Mouse (Mus musculus): ENCODE measurements around the gene Tmem136. TPM values are rescaled to one million over a fixed set of nuclear protein-coding genes. Genes with fewer than 3 reads are reported as not detected.
A peak's percentile ranks its signal among the peaks of the same experiment; 100 is the strongest.
"Not testable (repeated sequence)": the region's sequence is repeated elsewhere in the genome, so short reads cannot be mapped to it uniquely, and the experiment has no call there.

The Tmem136 gene
- polyA plus RNA-seq, 1 experiment from 2014 or later = 9.2 TPM

- H3K36me3 ChIP-seq (ENCODE audit: insufficient read depth, low read length) = no peaks in the 10 kb centered on the region
- H3K9ac ChIP-seq (replicated peaks; ENCODE audit: low read length) = no peak overlapping the region
- WGBS = 28% methylated on average over 4 of the region's 4 CpGs
- no peaks in the 10 kb centered on the region for H3K27me3 ChIP-seq (ENCODE audit: insufficient read depth, low read length)
- no peak overlapping the region for H3K4me2 ChIP-seq (replicated peaks; ENCODE audit: low read depth, low read length)
- peaks cover 11% of the 10 kb centered on the region; the same call in 1 of the 2 replicates for H3K4me1 ChIP-seq (ENCODE audit: insufficient read depth, low read length)
- no peak overlapping the region for H3K27ac ChIP-seq (ENCODE audit: low read length)
- no peaks in the 10 kb centered on the region for H3K9me3 ChIP-seq (ENCODE audit: low read length)
- no peak for ATAC-seq (ENCODE audit: low FRiP score, low TSS enrichment)
- H3K4me3 ChIP-seq (ENCODE audit: low read length) = no peak overlapping the region
Measured at GRCm38 (mm10) chr9:43132380-43132779, 16.0 kb upstream of the Tmem136 start.

- Histone ChIP-seq H3K9me3 (ENCODE audit: low read length) (no peaks in the 10 kb centered on the region), H3K27ac (ENCODE audit: low read length) (no peak overlapping the region), H3K4me1 (ENCODE audit: insufficient read depth, low read length) (peaks cover 12% of the 10 kb centered on the region; the same call in 1 of the 2 replicates), H3K9ac (replicated peaks; ENCODE audit: low read length) (no peak overlapping the region), H3K4me2 (replicated peaks; ENCODE audit: low read depth, low read length) (no peak overlapping the region), H3K4me3 (ENCODE audit: low read length) (no peak overlapping the region), H3K36me3 (ENCODE audit: insufficient read depth, low read length) (no peaks in the 10 kb centered on the region), H3K27me3 (ENCODE audit: insufficient read depth, low read length) (no peaks in the 10 kb centered on the region)
- 75% methylated on average over 5 of the region's 5 CpGs for WGBS
- 0 out of 2 replicates have a peak, but pooled peaks have one; percentile 8 for ATAC-seq (ENCODE audit: low FRiP score, low TSS enrichment)
Measured at GRCm38 (mm10) chr9:43131940-43132339, 15.6 kb upstream of the Tmem136 start.

- peaks cover 12% of the 10 kb centered on the region; the same call in 1 of the 2 replicates for H3K4me1 ChIP-seq (ENCODE audit: insufficient read depth, low read length)
- no peak overlapping the region for H3K4me2 ChIP-seq (replicated peaks; ENCODE audit: low read depth, low read length)
- H3K27me3 ChIP-seq (ENCODE audit: insufficient read depth, low read length) = no peaks in the 10 kb centered on the region
- WGBS = 97% methylated on average over 2 of the region's 2 CpGs
- H3K36me3 ChIP-seq (ENCODE audit: insufficient read depth, low read length) = no peaks in the 10 kb centered on the region
- H3K4me3 ChIP-seq (ENCODE audit: low read length) = no peak overlapping the region
- H3K27ac ChIP-seq (ENCODE audit: low read length) = no peak overlapping the region
- no peaks in the 10 kb centered on the region for H3K9me3 ChIP-seq (ENCODE audit: low read length)
- no peak overlapping the region for H3K9ac ChIP-seq (replicated peaks; ENCODE audit: low read length)
- ATAC-seq (ENCODE audit: low FRiP score, low TSS enrichment) = no peak
Measured at GRCm38 (mm10) chr9:43130684-43131083, 14.3 kb upstream of the Tmem136 start.

- Histone ChIP-seq H3K36me3 (ENCODE audit: insufficient read depth, low read length) (no peaks in the 10 kb centered on the region), H3K9me3 (ENCODE audit: low read length) (no peaks in the 10 kb centered on the region), H3K27me3 (ENCODE audit: insufficient read depth, low read length) (no peaks in the 10 kb centered on the region), H3K4me1 (ENCODE audit: insufficient read depth, low read length) (peaks cover 12% of the 10 kb centered on the region; the same call in 1 of the 2 replicates), H3K4me3 (ENCODE audit: low read length) (no peak overlapping the region), H3K9ac (replicated peaks; ENCODE audit: low read length) (no peak overlapping the region), H3K4me2 (replicated peaks; ENCODE audit: low read depth, low read length) (no peak overlapping the region), H3K27ac (ENCODE audit: low read length) (no peak overlapping the region)
- ATAC-seq (ENCODE audit: low FRiP score, low TSS enrichment) = no peak
- WGBS = 67% methylated on average over 10 of the region's 10 CpGs
Measured at GRCm38 (mm10) chr9:43127101-43127787, 10.9 kb upstream of the Tmem136 start.

GRCm38 (mm10) chr9:43122379-43122778 is 6.0 kb upstream of the Tmem136 start:
- H3K9me3 ChIP-seq (ENCODE audit: low read length) = no peaks in the 10 kb centered on the region
- H3K27me3 ChIP-seq (ENCODE audit: insufficient read depth, low read length) = no peaks in the 10 kb centered on the region
- no peak for ATAC-seq (ENCODE audit: low FRiP score, low TSS enrichment)
- 34% methylated on average over 1 of the region's 1 CpGs for WGBS
- H3K27ac ChIP-seq (ENCODE audit: low read length) = no peak overlapping the region
- H3K4me3 ChIP-seq (ENCODE audit: low read length) = no peak overlapping the region
- H3K4me1 ChIP-seq (ENCODE audit: insufficient read depth, low read length) = 0 out of 2 replicates have a peak, but pooled peaks cover 1% of the 10 kb centered on the region
- H3K4me2 ChIP-seq (replicated peaks; ENCODE audit: low read depth, low read length) = no peak overlapping the region
- H3K9ac ChIP-seq (replicated peaks; ENCODE audit: low read length) = no peak overlapping the region
- H3K36me3 ChIP-seq (ENCODE audit: insufficient read depth, low read length) = no peaks in the 10 kb centered on the region

GRCm38 (mm10) chr9:43121948-43122347 is 5.6 kb upstream of the Tmem136 start:
- not testable (repeated sequence) for ATAC-seq (ENCODE audit: low FRiP score, low TSS enrichment); H3K9me3 ChIP-seq (ENCODE audit: low read length); H3K4me2 ChIP-seq (replicated peaks; ENCODE audit: low read depth, low read length); H3K4me1 ChIP-seq (ENCODE audit: insufficient read depth, low read length); H3K27ac ChIP-seq (ENCODE audit: low read length); H3K27me3 ChIP-seq (ENCODE audit: insufficient read depth, low read length); H3K4me3 ChIP-seq (ENCODE audit: low read length); H3K9ac ChIP-seq (replicated peaks; ENCODE audit: low read length); H3K36me3 ChIP-seq (ENCODE audit: insufficient read depth, low read length)
- 80% methylated on average over 2 of the region's 2 CpGs for WGBS

- no peak; the same call in 1 of the 2 replicates for ATAC-seq (ENCODE audit: low FRiP score, low TSS enrichment)
- no peaks in the 10 kb centered on the region for H3K27me3 ChIP-seq (ENCODE audit: insufficient read depth, low read length)
- 87% methylated on average over 6 of the region's 6 CpGs for WGBS
- peaks cover 18% of the 10 kb centered on the region for H3K4me1 ChIP-seq (ENCODE audit: insufficient read depth, low read length)
- no peak overlapping the region for H3K4me3 ChIP-seq (ENCODE audit: low read length)
- no peak overlapping the region; the same call in 1 of the 2 replicates for H3K9ac ChIP-seq (replicated peaks; ENCODE audit: low read length)
- peak overlapping the region; percentile 84 for H3K4me2 ChIP-seq (replicated peaks; ENCODE audit: low read depth, low read length)
- H3K27ac ChIP-seq (ENCODE audit: low read length) = no peak overlapping the region
- H3K9me3 ChIP-seq (ENCODE audit: low read length) = no peaks in the 10 kb centered on the region
- no peaks in the 10 kb centered on the region for H3K36me3 ChIP-seq (ENCODE audit: insufficient read depth, low read length)
Measured at GRCm38 (mm10) chr9:43116997-43117336, 597 bp upstream of the Tmem136 start.

- H3K27ac ChIP-seq (ENCODE audit: low read length) = peak overlapping the region; percentile 49; the same call in 1 of the 2 replicates
- peaks cover 18% of the 10 kb centered on the region for H3K4me1 ChIP-seq (ENCODE audit: insufficient read depth, low read length)
- H3K4me2 ChIP-seq (replicated peaks; ENCODE audit: low read depth, low read length) = peak overlapping the region; percentile 84
- H3K9me3 ChIP-seq (ENCODE audit: low read length) = no peaks in the 10 kb centered on the region
- 14% methylated on average over 12 of the region's 12 CpGs for WGBS
- peaks cover 11% of the 10 kb centered on the region; the same call in 1 of the 2 replicates for H3K36me3 ChIP-seq (ENCODE audit: insufficient read depth, low read length)
- H3K4me3 ChIP-seq (ENCODE audit: low read length) = peak overlapping the region; percentile 85
- 0 out of 2 replicates have a peak, but pooled peaks have one; percentile 53 for ATAC-seq (ENCODE audit: low FRiP score, low TSS enrichment)
- H3K27me3 ChIP-seq (ENCODE audit: insufficient read depth, low read length) = no peaks in the 10 kb centered on the region
- H3K9ac ChIP-seq (replicated peaks; ENCODE audit: low read length) = peak overlapping the region; percentile 86
Measured at GRCm38 (mm10) chr9:43115431-43116133, 788 bp downstream of the Tmem136 start.

- WGBS = 69% methylated on average over 4 of the region's 4 CpGs
- Histone ChIP-seq H3K4me3 (ENCODE audit: low read length) (no peak overlapping the region), H3K27me3 (ENCODE audit: insufficient read depth, low read length) (no peaks in the 10 kb centered on the region), H3K4me1 (ENCODE audit: insufficient read depth, low read length) (peaks cover 18% of the 10 kb centered on the region), H3K36me3 (ENCODE audit: insufficient read depth, low read length) (peaks cover 16% of the 10 kb centered on the region), H3K9me3 (ENCODE audit: low read length) (no peaks in the 10 kb centered on the region), H3K4me2 (replicated peaks; ENCODE audit: low read depth, low read length) (no peak overlapping the region), H3K9ac (replicated peaks; ENCODE audit: low read length) (no peak overlapping the region), H3K27ac (ENCODE audit: low read length) (no peak overlapping the region)
- ATAC-seq (ENCODE audit: low FRiP score, low TSS enrichment) = no peak
Measured at GRCm38 (mm10) chr9:43114833-43115232, 1.5 kb downstream of the Tmem136 start.

Data from kidney, embryonic 16.5 days (tissue).